Mouse (Mus musculus): ENCODE measurements around the gene Asl.

Gene Asl

GRCm38 (mm10) chr5:130029142-130029897, at the start of gene Asl, which contains the start of gene Crcp:
TSS of gene Asl (minus strand) at chr5:130029247.
TSS of gene Crcp (plus strand) at chr5:130029290.
- DNase-seq (ENCODE audit: low spot score), result peak; percentile 83

GRCm38 (mm10) chr5:130078834-130079156, 49.7 kb upstream of the Asl start:
- peak; percentile 35 for DNase-seq (ENCODE audit: low spot score)

- DNase-seq (ENCODE audit: low spot score), result no peak
Measured at GRCm38 (mm10) chr5:130078096-130078833, 49.2 kb upstream of the Asl start.

GRCm38 (mm10) chr5:130076396-130076795, 47.3 kb upstream of the Asl start:
- no peak for DNase-seq (ENCODE audit: low spot score)

- no peak for DNase-seq (ENCODE audit: low spot score)
Measured at GRCm38 (mm10) chr5:130074491-130074890, 45.4 kb upstream of the Asl start.

GRCm38 (mm10) chr5:130073026-130073425, 44.0 kb upstream of the Asl start, which contains the start of gene Tpst1:
TSS of gene Tpst1 (plus strand) at chr5:130073326.
- no peak for DNase-seq (ENCODE audit: low spot score)

GRCm38 (mm10) chr5:130067841-130068264, 38.8 kb upstream of the Asl start:
- no peak for DNase-seq (ENCODE audit: low spot score)

- DNase-seq (ENCODE audit: low spot score), result no peak
Measured at GRCm38 (mm10) chr5:130065579-130065978, 36.5 kb upstream of the Asl start.

GRCm38 (mm10) chr5:130063760-130064159, 34.7 kb upstream of the Asl start:
- no peak for DNase-seq (ENCODE audit: low spot score)

GRCm38 (mm10) chr5:130062096-130062495, 33.0 kb upstream of the Asl start:
- DNase-seq (ENCODE audit: low spot score), result no peak

GRCm38 (mm10) chr5:130060329-130060665, 31.2 kb upstream of the Asl start:
- no peak for DNase-seq (ENCODE audit: low spot score)

- DNase-seq (ENCODE audit: low spot score), result no peak
Measured at GRCm38 (mm10) chr5:130059413-130060328, 30.6 kb upstream of the Asl start.

- DNase-seq (ENCODE audit: low spot score), result no peak
Measured at GRCm38 (mm10) chr5:130056303-130056702, 27.3 kb upstream of the Asl start.

GRCm38 (mm10) chr5:130055688-130056087, 26.6 kb upstream of the Asl start:
- no peak for DNase-seq (ENCODE audit: low spot score)

- no peak for DNase-seq (ENCODE audit: low spot score)
Measured at GRCm38 (mm10) chr5:130052955-130053354, 23.9 kb upstream of the Asl start.

- no peak for DNase-seq (ENCODE audit: low spot score)
Measured at GRCm38 (mm10) chr5:130052510-130052909, 23.5 kb upstream of the Asl start.

- no peak for DNase-seq (ENCODE audit: low spot score)
Measured at GRCm38 (mm10) chr5:130051073-130051860, 22.2 kb upstream of the Asl start.

GRCm38 (mm10) chr5:130050416-130050815, 21.4 kb upstream of the Asl start:
- DNase-seq (ENCODE audit: low spot score), result no peak

- DNase-seq (ENCODE audit: low spot score), result peak; percentile 39
Measured at GRCm38 (mm10) chr5:130048786-130049520, 19.9 kb upstream of the Asl start.

- no peak for DNase-seq (ENCODE audit: low spot score)
Measured at GRCm38 (mm10) chr5:130047013-130047412, 18.0 kb upstream of the Asl start.

- DNase-seq (ENCODE audit: low spot score), result no peak
Measured at GRCm38 (mm10) chr5:130046589-130046988, 17.5 kb upstream of the Asl start.

Measured in testis, postnatal 14 days (tissue).